9 mouse cellular contexts compared by ENCODE assay signal in genomic region chr3:103374028-103374427, GRCm38 (mm10).
DNase-seq lines count a peak whose midpoint lies in the region; ATAC-seq and TF ChIP-seq lines count a peak whose summit lies in the region.
"Had no signal": no experiment of that assay in that cellular context is flagged by ENCODE, and none has a peak within 500 bp of the region (broad histone marks: within the 10 kb centered on the region; RNA-seq: fewer than 3 reads in every experiment).

No protein-coding gene starts in this region.

- no peaks in the 10 kb centered on the region for H3K4me1 ChIP-seq in kidney, adult 2 months (ENCODE audit: control insufficient read depth, insufficient read depth, low read length)
- no peaks in the 10 kb centered on the region for H3K4me1 ChIP-seq in liver, postnatal 0 days (ENCODE audit: insufficient read depth)

- TF ChIP-seq CTCF in kidney, adult 2 months (conservative IDR thresholded peaks at IDR 0.05; ENCODE audit: insufficient read depth, insufficient read length, low read depth, low read length) = peak; percentile 76
- TF ChIP-seq CTCF in liver, postnatal 0 days (IDR thresholded peaks at IDR 0.05; ENCODE audit: low read depth) = peak; percentile 87

- H3K27me3 ChIP-seq in kidney, adult 2 months (replicated peaks; ENCODE audit: control insufficient read depth, insufficient read depth, low read length) = no peaks in the 10 kb centered on the region
- no peaks in the 10 kb centered on the region for H3K27me3 ChIP-seq in liver, postnatal 0 days (ENCODE audit: insufficient read depth, low read length)
- H3K27me3 ChIP-seq: heart, embryonic 15.5 days had no signal

- no peak overlapping the region for H3K4me2 ChIP-seq in liver, postnatal 0 days (ENCODE audit: low read depth, low read length)
- H3K4me2 ChIP-seq: heart, embryonic 15.5 days had no signal

- no peak overlapping the region for H3K4me3 ChIP-seq in kidney, adult 2 months (ENCODE audit: insufficient read depth, low read depth, low read length)
- H3K4me3 ChIP-seq in liver, postnatal 0 days (ENCODE audit: low read depth, low read length) = no peak overlapping the region
- H3K4me3 ChIP-seq: heart, embryonic 15.5 days had no signal

- ATAC-seq in liver, postnatal 0 days = peak; percentile 35; the same call in 1 of the 2 replicates

- WGBS in kidney, adult 2 months = 35% methylated on average over 8 of the region's 8 CpGs
- WGBS in liver, postnatal 0 days (ENCODE audit: insufficient replicate concordance) = 31% methylated on average over 8 of the region's 8 CpGs

- no peak overlapping the region for H3K27ac ChIP-seq in kidney, adult 2 months (ENCODE audit: insufficient read depth, low read depth, low read length)
- H3K27ac ChIP-seq in liver, postnatal 0 days (ENCODE audit: low read depth) = no peak overlapping the region
- H3K27ac ChIP-seq: heart, embryonic 15.5 days had no signal

- no peak for TF ChIP-seq EP300 in liver, postnatal 0 days (IDR thresholded peaks at IDR 0.05; ENCODE audit: low read depth)

- DNase-seq in 3134 (ENCODE audit: extremely low read depth, insufficient read length, low spot score) = peak; percentile 21
- DNase-seq in 416B (ENCODE audit: low read depth) = peak; percentile 82
- peak; percentile 75 for DNase-seq in adrenal gland, postnatal 10 days
- peak; percentile 62 for DNase-seq in embryo, embryonic 11 days
- peak; percentile 56 for DNase-seq in kidney, adult 2 months
- peak; percentile 73 for DNase-seq in liver, postnatal 0 days
- DNase-seq in retina, postnatal 7 days (ENCODE audit: low read depth, low spot score) = peak; percentile 39
- no peak for DNase-seq in urinary bladder, adult 2 months (ENCODE audit: low spot score)

- no peak overlapping the region for H3K9ac ChIP-seq in liver, postnatal 0 days (replicated peaks)
- H3K9ac ChIP-seq: heart, embryonic 15.5 days had no signal

- no peaks in the 10 kb centered on the region for H3K9me3 ChIP-seq in liver, postnatal 0 days (ENCODE audit: low read length)
- H3K9me3 ChIP-seq: heart, embryonic 15.5 days had no signal

- no peaks in the 10 kb centered on the region for H3K36me3 ChIP-seq in kidney, adult 2 months (ENCODE audit: control insufficient read depth, insufficient read depth, low read length)
- H3K36me3 ChIP-seq in liver, postnatal 0 days (replicated peaks; ENCODE audit: insufficient read depth, low read length) = no peaks in the 10 kb centered on the region
- H3K36me3 ChIP-seq: heart, embryonic 15.5 days had no signal

- no peak for TF ChIP-seq POLR2A in kidney, adult 2 months (IDR thresholded peaks at IDR 0.05; ENCODE audit: low read depth, low read length)
